ENCODE assay signal across 5 mouse cellular contexts in the genomic region with DNA sequence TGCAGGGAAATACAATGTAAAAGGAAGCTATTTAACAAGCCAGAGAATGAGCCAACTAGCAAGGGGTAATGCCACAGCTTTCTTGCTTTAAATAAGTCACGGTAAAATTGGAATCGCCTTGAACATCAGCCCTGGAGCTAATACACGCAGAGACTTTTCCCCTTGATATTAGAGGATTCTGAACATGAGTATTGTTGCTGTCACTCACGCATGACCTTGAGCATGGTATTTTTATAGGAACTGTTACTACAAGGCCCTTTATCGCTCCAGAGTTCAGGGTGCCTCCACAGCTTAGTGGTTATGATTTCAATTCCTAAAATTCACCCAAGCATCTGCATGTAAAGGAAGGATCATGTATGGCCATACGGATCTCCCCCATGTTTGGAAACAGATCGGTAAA.
ATAC-seq lines count a peak whose summit lies in the region.

No protein-coding gene starts in this region.

- peak; percentile 45 for ATAC-seq in cerebellum, adult (ENCODE audit: insufficient number of reproducible peaks, low FRiP score, low TSS enrichment)
- ATAC-seq in erythroblast, adult 5-6 weeks (replicated peaks; ENCODE audit: low FRiP score, poor library complexity, severe bottlenecking): peak; percentile 80
- ATAC-seq in granulocyte monocyte progenitor cell, adult 5-6 weeks (replicated peaks; ENCODE audit: poor library complexity, severe bottlenecking): peak; percentile 52
- peak; percentile 74 for ATAC-seq in megakaryocyte progenitor cell, adult 5-6 weeks (replicated peaks; ENCODE audit: poor library complexity)
- ATAC-seq in neutrophil, adult 5-6 weeks (ENCODE audit: extremely low read depth, insufficient number of reproducible peaks, low FRiP score, poor library complexity, severe bottlenecking): 0 out of 2 replicates have a peak, but pooled peaks have one; percentile 13

Comparison
In these comparisons a context has a peak if more than half of its experiments do, and no peak if none do; other contexts are left out.
1. Peak in every context shown above with its lines: ATAC-seq.
2. ATAC-seq: peak in every context shown above with its lines; median percentile 80 in erythroblast, adult 5-6 weeks; 74 in megakaryocyte progenitor cell, adult 5-6 weeks; 52 in granulocyte monocyte progenitor cell, adult 5-6 weeks; 45 in cerebellum, adult; 13 in neutrophil, adult 5-6 weeks.